Mouse (Mus musculus) embryonic facial prominence, embryonic 14.5 days (tissue): ENCODE results near the gene Cage1. TPM values are rescaled to one million over a fixed set of nuclear protein-coding genes. Genes with fewer than 3 reads are reported as not detected.

ENCODE experiments used
- ATAC-seq: fragments of 200-750 bp; cut with Nextera tagmentation; 2 replicates; pipeline ENCODE4 v1.8.0; 2017; ENCODE audit warnings: low read depth, moderate number of reproducible peaks, moderate TSS enrichment
- DNase-seq: peaks from one replicate; pipeline ENCODE4 v3.0.0-alpha.2; 2015; ENCODE audit warnings: low spot score
- H3K27ac ChIP-seq: fragments of 300-500 bp; sonication (generic); replicated peaks from 2 replicates; pipeline ENCODE4 v1.5.1; 2014; ENCODE audit warnings: low read depth, mild to moderate bottlenecking, low read length, moderate library complexity
- H3K27me3 ChIP-seq: fragments of 300-500 bp; sonication (generic); replicated peaks from 2 replicates; pipeline ENCODE4 v1.6.1; 2014; ENCODE audit warnings: low read length; ENCODE audit not compliant: control insufficient read depth, insufficient read depth
- H3K36me3 ChIP-seq: fragments of 300-500 bp; sonication (generic); 2 replicates; pipeline ENCODE4 v1.6.1; 2014; ENCODE audit warnings: low read length, mixed read lengths; ENCODE audit not compliant: control insufficient read depth, insufficient read depth
- H3K4me1 ChIP-seq: fragments of 300-500 bp; sonication (generic); 2 replicates; pipeline ENCODE4 v1.6.1; 2014; ENCODE audit warnings: antibody characterized with exemption, low read length; ENCODE audit not compliant: control insufficient read depth, insufficient read depth
- H3K4me2 ChIP-seq: fragments of 300-500 bp; sonication (generic); 2 replicates; pipeline ENCODE4 v1.6.1; 2014; ENCODE audit warnings: low read depth, mild to moderate bottlenecking, low read length, moderate library complexity, mixed read lengths
- H3K4me3 ChIP-seq: fragments of 300-500 bp; sonication (generic); 2 replicates; pipeline ENCODE4 v1.5.1; 2014; ENCODE audit warnings: low read depth, mild to moderate bottlenecking, low read length
- H3K9ac ChIP-seq: fragments of 300-500 bp; sonication (generic); 2 replicates; pipeline ENCODE4 v1.6.1; 2014; ENCODE audit warnings: low read depth, mild to moderate bottlenecking, low read length, moderate library complexity, mixed read lengths
- H3K9me3 ChIP-seq: fragments of 300-500 bp; sonication (generic); 2 replicates; pipeline ENCODE4 v1.6.1; 2016; ENCODE audit warnings: low read length; ENCODE audit not compliant: control insufficient read depth
- WGBS: fragments of 180-500 bp; shearing (Covaris S2); extraction: QIAGEN DNeasy Blood & Tissue Kit; methylation state at CpG from one replicate; pipeline ENCODE4 v1.1.7; 2014; 5-methylcytosine and 5-hydroxymethylcytosine counted together
- polyA plus RNA-seq: library from polyadenylated mRNA; unstranded; fragments of >200 nt; fragmentation: Nextera tagmentation; extraction: Ambion mirVana; gene quantifications from 2 replicates; pipeline ENCODE4 v1.2.1, GENCODE M21; 2014

Cage1 gene
- polyA plus RNA-seq, 1 experiment from 2014 or later: 0.86 TPM

DNA sequence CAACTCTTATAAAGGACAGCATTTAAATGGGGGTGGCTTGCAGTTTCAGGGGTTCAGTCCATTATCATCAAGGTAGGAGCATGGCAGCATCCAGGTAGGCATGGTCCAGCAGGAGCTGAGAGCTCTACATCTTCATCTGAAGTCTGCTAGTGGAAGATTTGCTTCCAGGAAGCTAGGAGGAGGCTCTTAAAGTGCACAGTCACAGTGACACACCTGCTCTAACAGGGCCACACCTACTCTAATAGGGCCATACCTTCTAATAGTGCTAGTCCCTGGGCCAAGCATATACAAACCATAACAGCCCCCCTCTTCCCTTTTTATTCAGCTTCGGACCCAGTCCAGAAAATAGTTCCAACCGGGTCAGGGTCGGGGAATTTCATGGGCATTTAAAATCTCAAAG is 37.2 kb downstream of the Cage1 start:
- H3K9ac ChIP-seq: no peak overlapping the region
- no peaks in the 10 kb centered on the region for H3K9me3 ChIP-seq
- H3K4me2 ChIP-seq: no peak overlapping the region
- ATAC-seq: no peak
- no peak overlapping the region for H3K4me3 ChIP-seq
- no peaks in the 10 kb centered on the region for H3K27me3 ChIP-seq
- 60% methylated on average over 3 of the region's 3 CpGs for WGBS
- no peak overlapping the region for H3K27ac ChIP-seq
- no peaks in the 10 kb centered on the region for H3K36me3 ChIP-seq
- H3K4me1 ChIP-seq: no peaks in the 10 kb centered on the region
- DNase-seq: no peak

GRCm38 (mm10) chr13:37994405-37994749 is 42.5 kb downstream of the Cage1 start:
- H3K27ac ChIP-seq: peak overlapping the region; percentile 94
- ATAC-seq: peak; percentile 27

GRCm38 (mm10) chr13:37993704-37994404 is 43.0 kb downstream of the Cage1 start, which contains the start of gene Ssr1:
Gene Ssr1 (minus strand): TSS chr13:37994217.
- Histone ChIP-seq H3K4me2 (peak within 1 kb of the TSS; percentile 55), H3K36me3 (peaks cover 29% of the 10 kb centered on the region), H3K27ac (peak within 1 kb of the TSS; percentile 94), H3K9ac (peak within 1 kb of the TSS; percentile 99), H3K27me3 (no peaks in the 10 kb centered on the region), H3K4me1 (no peaks in the 10 kb centered on the region), H3K4me3 (peak within 1 kb of the TSS; percentile 96), H3K9me3 (no peaks in the 10 kb centered on the region)
- under 1% methylated on average over 41 of the region's 89 CpGs for WGBS
- ATAC-seq: peak; percentile 98
- DNase-seq: peak; percentile 98

More at GRCm38 (mm10) chr13:37994405-37994749, 42.5 kb downstream of the Cage1 start:
- DNase-seq: no peak
- H3K4me3 ChIP-seq: peak overlapping the region; percentile 96
- H3K9me3 ChIP-seq: no peaks in the 10 kb centered on the region
- WGBS: 17% methylated on average over 7 of the region's 7 CpGs
- peak overlapping the region; percentile 58 for H3K9ac ChIP-seq
- H3K4me1 ChIP-seq: no peaks in the 10 kb centered on the region
- H3K27me3 ChIP-seq: no peaks in the 10 kb centered on the region
- peaks cover 23% of the 10 kb centered on the region for H3K36me3 ChIP-seq
- H3K4me2 ChIP-seq: peak overlapping the region; percentile 55

DNA sequence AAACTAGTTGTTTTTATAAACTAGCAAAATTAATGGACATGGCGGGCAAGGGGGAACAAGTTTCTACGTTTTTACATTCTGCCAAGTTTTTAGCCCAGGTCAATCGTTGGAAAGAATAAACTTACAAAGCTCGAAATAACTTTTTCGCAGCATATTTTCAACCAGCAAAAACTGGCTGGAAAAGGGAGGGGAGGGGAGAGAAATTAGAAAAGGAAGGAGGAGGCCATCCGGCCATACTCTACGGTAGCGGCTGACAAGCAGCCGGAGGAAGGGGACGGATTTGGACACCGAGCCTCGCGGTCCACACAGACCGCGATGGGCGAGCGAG is 43.5 kb downstream of the Cage1 start:
- Histone ChIP-seq H3K4me3 (peak overlapping the region; percentile 96), H3K4me2 (peak overlapping the region; percentile 55), H3K36me3 (peaks cover 34% of the 10 kb centered on the region), H3K27ac (peak overlapping the region; percentile 94), H3K27me3 (no peaks in the 10 kb centered on the region), H3K9me3 (no peaks in the 10 kb centered on the region), H3K9ac (peak overlapping the region; percentile 99), H3K4me1 (no peaks in the 10 kb centered on the region)
- under 1% methylated on average over 17 of the region's 17 CpGs for WGBS
- DNase-seq (no peak), ATAC-seq (no peak)

DNA sequence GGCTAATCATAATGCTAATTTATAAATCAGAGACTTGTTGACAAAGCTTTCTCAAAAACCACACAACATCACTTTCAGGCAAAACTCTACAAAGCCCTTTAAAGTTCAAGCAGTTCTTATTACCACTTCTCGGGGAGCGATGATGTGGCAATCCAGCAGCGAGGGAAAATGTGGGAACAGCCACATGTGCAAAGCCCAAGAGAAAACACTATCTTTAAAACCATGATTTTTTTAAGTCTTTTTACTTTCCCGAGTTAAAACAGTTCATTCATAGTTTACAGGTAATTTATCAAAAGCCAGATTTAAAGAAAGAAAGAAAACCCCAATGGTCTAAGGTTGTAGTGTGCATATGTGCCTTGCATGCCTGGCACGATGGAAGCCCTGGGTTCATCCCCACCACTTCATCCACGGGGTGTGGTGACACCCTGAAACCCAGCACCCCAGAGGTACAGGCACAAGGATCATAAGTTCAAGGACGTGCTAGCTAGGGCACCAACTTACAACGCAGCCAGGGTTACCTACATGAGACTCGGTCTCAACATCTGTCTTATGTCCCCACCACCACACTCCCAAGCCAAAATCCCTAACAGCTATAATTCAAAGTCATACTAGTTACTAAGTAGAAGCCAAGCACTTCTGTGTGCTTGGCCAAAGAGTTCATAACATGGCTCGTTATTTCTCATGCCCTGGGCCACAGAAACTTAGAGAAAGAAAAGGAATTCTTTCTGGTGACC is 44.1 kb downstream of the Cage1 start:
- no peaks in the 10 kb centered on the region for H3K27me3 ChIP-seq
- H3K9me3 ChIP-seq: no peaks in the 10 kb centered on the region
- peak overlapping the region; percentile 55 for H3K4me2 ChIP-seq
- DNase-seq (peak; percentile 29), ATAC-seq (no peak)
- no peaks in the 10 kb centered on the region for H3K4me1 ChIP-seq
- peaks cover 39% of the 10 kb centered on the region for H3K36me3 ChIP-seq
- 7% methylated on average over 10 of the region's 10 CpGs for WGBS
- H3K4me3 ChIP-seq: peak overlapping the region; percentile 96
- peak overlapping the region; percentile 94 for H3K27ac ChIP-seq
- H3K9ac ChIP-seq: peak overlapping the region; percentile 99

- Histone ChIP-seq H3K4me3 (no peak overlapping the region), H3K27ac (no peak overlapping the region), H3K4me2 (no peak overlapping the region), H3K9ac (no peak overlapping the region), H3K27me3 (no peaks in the 10 kb centered on the region), H3K4me1 (no peaks in the 10 kb centered on the region), H3K36me3 (peaks cover 68% of the 10 kb centered on the region), H3K9me3 (no peaks in the 10 kb centered on the region)
- ATAC-seq (no peak), DNase-seq (no peak)
- WGBS: 90% methylated on average over 8 of the region's 8 CpGs
Observed at GRCm38 (mm10) chr13:37989701-37990100, 47.2 kb downstream of the Cage1 start.

DNA sequence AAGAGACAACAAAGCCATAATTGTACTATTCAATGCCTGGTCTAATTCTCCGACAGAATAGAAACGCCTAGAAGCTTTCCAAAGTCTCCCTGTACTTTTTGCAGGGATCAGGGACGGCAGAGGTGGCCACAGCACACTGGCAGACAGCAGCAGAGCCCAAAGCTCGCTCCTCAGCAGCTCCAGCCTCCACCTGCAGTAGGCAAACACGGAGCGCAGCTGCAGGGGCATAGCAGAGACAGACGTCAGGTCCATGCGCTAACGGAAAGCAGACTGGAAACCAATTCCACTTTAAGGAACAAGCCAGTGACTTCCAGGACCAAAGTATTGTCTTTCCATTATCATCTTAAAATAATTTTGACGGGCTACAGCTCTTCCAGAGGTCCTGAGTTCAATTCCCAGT is 50.7 kb downstream of the Cage1 start:
- DNase-seq: no peak
- Histone ChIP-seq H3K36me3 (peaks cover 97% of the 10 kb centered on the region), H3K4me2 (no peak overlapping the region), H3K4me3 (no peak overlapping the region), H3K4me1 (no peaks in the 10 kb centered on the region), H3K9ac (no peak overlapping the region), H3K27me3 (no peaks in the 10 kb centered on the region), H3K27ac (no peak overlapping the region), H3K9me3 (no peaks in the 10 kb centered on the region)
- ATAC-seq: no peak
- WGBS: 79% methylated on average over 10 of the region's 10 CpGs

DNA sequence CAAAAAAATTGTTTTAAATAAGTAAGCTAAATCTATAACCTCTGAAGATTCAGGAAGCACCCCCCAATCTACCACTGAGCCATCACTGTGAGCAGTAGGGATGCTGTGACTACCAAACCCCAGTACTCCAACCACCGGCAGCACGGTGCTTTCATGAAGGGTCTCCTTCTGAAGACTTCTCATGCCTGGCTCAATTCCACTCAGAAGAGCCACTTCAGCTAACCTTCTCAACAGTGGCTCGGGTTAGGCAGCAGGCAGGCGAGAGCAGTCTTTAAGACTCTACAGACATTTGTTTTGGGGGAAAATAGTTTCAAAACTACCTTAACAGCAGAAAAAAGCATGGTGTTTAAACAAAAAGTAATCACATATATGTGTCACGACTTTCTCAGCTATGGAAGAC is 55.8 kb downstream of the Cage1 start:
- Histone ChIP-seq H3K4me1 (no peaks in the 10 kb centered on the region), H3K9me3 (no peaks in the 10 kb centered on the region), H3K9ac (no peak overlapping the region), H3K4me2 (no peak overlapping the region), H3K4me3 (no peak overlapping the region), H3K27ac (no peak overlapping the region), H3K36me3 (peaks cover 95% of the 10 kb centered on the region), H3K27me3 (no peaks in the 10 kb centered on the region)
- ATAC-seq (no peak), DNase-seq (no peak)
- WGBS: 93% methylated on average over 5 of the region's 5 CpGs

DNA sequence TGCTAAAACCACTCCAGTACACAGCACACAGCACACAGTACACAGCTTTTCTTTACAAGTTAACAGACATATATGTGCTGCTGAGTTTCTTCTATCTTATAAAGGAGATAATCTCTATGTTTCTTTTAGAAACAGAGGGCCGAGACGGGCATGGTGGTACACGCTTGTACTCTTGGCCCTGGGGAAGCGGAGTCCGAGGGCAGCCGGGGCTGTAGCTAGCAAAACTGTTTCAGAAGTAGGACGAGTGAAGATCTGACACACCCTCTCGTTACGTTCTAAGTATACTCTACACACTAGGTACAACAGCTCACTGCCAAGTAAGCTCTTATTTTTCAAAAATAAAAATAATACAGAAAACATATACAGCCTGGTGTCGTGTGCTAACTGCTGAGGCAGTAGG is 56.5 kb downstream of the Cage1 start:
- H3K9ac ChIP-seq: no peak overlapping the region
- no peak overlapping the region for H3K4me2 ChIP-seq
- no peaks in the 10 kb centered on the region for H3K27me3 ChIP-seq
- H3K9me3 ChIP-seq: no peaks in the 10 kb centered on the region
- ATAC-seq (no peak), DNase-seq (no peak)
- H3K27ac ChIP-seq: no peak overlapping the region
- H3K4me1 ChIP-seq: no peaks in the 10 kb centered on the region
- WGBS: 91% methylated on average over 10 of the region's 10 CpGs
- H3K4me3 ChIP-seq: no peak overlapping the region
- H3K36me3 ChIP-seq: peaks cover 96% of the 10 kb centered on the region
